Mouse (Mus musculus): ENCODE data around the gene Abcg4. TPM values are rescaled to one million over a fixed set of nuclear protein-coding genes. Genes with fewer than 3 reads are reported as not detected.
A peak's percentile ranks its signal among the peaks of the same experiment; 100 is the strongest.
"Not testable (repeated sequence)": the region's sequence is repeated elsewhere in the genome, so short reads cannot be mapped to it uniquely, and the experiment has no call there.

Gene Abcg4
- 2.9 and 5.7 TPM in 2 replicates for polyA plus RNA-seq (2014; fragmentation: Nextera tagmentation; extraction: Ambion mirVana)

DNA sequence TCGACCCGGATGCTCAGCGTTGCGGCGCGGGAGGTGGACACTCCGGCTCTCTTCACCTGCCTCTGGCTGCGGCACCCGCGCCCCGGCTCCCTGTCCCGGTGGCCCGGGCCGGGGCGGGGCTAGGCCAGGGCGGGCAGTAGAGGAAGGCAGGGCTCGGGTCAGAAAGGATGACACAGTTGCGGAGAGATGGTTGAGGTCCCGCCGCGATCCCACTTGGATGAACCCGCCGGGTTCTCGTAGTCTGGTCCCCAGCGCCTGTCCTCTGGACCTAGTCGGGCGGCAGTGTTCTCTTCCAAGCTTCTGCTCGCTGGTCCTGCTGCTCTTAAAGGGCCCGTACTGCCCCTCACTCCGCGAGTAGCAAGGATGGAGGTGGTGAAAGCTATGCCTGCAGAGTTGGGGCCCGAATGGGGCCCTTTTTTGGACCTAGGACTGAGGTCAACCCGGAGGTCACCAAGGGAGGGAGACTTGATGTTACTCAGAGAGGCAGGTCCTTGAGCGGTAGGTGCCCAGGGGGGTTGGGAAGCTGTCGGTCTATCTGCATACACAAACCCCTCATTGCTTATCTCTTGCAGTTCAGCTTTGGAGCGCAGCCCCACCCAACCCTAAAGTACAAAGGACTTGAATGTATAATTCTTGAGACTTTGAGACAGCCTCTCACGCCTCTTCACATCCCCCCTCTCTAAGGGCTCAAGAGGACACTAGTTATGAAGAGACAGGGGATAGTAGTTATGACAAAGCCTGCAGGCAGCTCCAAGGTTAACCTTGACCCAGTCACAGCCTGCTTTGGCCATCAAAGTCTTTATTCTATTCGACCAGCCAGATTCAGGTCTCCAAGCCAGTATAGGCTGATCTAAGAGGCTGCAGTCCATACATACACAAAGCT lies at the start of gene Abcg4:
TSS of gene Abcg4 (minus strand) at position 540 of the 883 bp plus-strand sequence.
- whole genome bisulfite sequencing: 1% methylated on average over 34 of the region's 38 CpGs
- peaks cover 2% of the 10 kb centered on the region; the same call in 1 of the 2 replicates for H3K36me3 ChIP-seq (ENCODE audit: control insufficient read depth, insufficient read depth, low read length)
- no peaks in the 10 kb centered on the region for H3K9me3 ChIP-seq (ENCODE audit: control insufficient read depth, low read length)
- peaks cover 7% of the 10 kb centered on the region for H3K4me1 ChIP-seq (replicated peaks; ENCODE audit: control insufficient read depth, insufficient read depth, low read length)
- peak within 1 kb of the TSS; percentile 60 for H3K4me3 ChIP-seq (ENCODE audit: low read depth, low read length)
- peak; percentile 69 for DNase-seq (ENCODE audit: low spot score)
- H3K27me3 ChIP-seq (ENCODE audit: control insufficient read depth, insufficient read depth, low read length): peaks cover 5% of the 10 kb centered on the region; the same call in 1 of the 2 replicates
- peak; percentile 68 for ATAC-seq (ENCODE audit: low FRiP score)
- H3K9ac ChIP-seq (ENCODE audit: low read depth, low read length): peak within 1 kb of the TSS; percentile 79
- peak within 1 kb of the TSS; percentile 56 for H3K27ac ChIP-seq (ENCODE audit: low read depth, low read length)
- peak within 1 kb of the TSS; percentile 92 for H3K4me2 ChIP-seq (replicated peaks; ENCODE audit: low read depth, low read length)

DNA sequence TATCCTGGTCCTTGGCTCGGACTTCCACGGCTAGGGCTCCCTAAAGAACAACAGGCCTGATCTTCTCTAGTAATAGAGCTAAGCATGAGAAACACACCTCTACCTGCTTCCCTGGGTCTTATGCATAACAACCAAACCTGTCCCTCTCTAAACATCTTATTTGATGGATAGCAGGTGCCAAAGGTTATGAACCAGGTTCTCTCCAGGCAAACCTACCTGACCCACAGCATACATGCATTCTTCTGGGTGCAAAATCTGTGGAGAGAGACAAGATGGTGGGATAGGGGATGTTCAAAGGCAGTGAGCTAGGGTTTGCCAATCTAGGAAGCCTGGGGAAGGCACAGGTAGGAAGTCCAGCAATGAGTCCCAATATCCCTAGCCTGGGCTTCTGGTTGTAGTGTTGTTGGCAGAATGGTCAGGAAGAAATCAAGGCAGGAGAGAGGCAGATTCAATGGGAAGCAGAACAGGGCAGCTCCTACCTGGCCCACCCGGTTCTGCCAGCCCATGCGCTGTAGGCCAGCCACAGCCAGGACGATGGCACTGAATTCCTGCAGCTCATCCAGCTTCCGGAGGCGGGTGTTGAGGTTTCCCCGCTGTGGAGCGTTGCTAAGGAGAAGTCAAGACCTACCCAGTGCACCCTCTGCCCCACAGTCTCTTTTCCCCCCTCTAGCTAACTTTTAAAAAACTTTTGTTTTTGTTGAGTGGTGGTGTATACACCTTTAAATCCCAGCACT lies 49.2 kb upstream of the Abcg4 start:
- Histone ChIP-seq H3K4me3 (ENCODE audit: low read depth, low read length) (peak overlapping the region; percentile 4; the same call in 1 of the 2 replicates), H3K4me1 (replicated peaks; ENCODE audit: control insufficient read depth, insufficient read depth, low read length) (peaks cover 4% of the 10 kb centered on the region; the same call in 1 of the 2 replicates), H3K9ac (ENCODE audit: low read depth, low read length) (no peak overlapping the region), H3K36me3 (ENCODE audit: control insufficient read depth, insufficient read depth, low read length) (peaks cover 8% of the 10 kb centered on the region), H3K9me3 (ENCODE audit: control insufficient read depth, low read length) (no peaks in the 10 kb centered on the region), H3K27ac (ENCODE audit: low read depth, low read length) (no peak overlapping the region), H3K4me2 (replicated peaks; ENCODE audit: low read depth, low read length) (peak overlapping the region; percentile 11; the same call in 1 of the 2 replicates), H3K27me3 (ENCODE audit: control insufficient read depth, insufficient read depth, low read length) (no peaks in the 10 kb centered on the region)
- ATAC-seq (ENCODE audit: low FRiP score) (no peak), DNase-seq (ENCODE audit: low spot score) (no peak)
- 65% methylated on average over 9 of the region's 9 CpGs for WGBS

DNA sequence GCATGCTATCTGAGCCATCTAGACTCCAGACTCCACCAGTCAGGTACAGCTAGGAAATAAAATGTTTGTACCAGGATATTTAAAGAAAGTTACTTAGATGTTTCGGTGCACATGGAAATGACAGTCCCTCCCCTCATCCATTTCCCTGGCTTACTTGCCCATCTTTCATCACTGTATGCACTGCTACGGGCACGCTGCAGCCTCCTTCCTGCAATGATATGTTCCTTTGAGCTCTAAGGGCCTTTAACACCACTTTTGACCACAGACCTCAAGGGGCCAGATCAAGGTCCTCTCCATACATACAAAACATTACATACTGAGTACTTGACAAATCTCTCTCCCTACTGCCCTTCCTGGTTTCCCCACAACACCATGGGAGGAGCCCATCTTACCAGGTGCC lies 48.5 kb upstream of the Abcg4 start:
- Histone ChIP-seq H3K9me3 (ENCODE audit: control insufficient read depth, low read length) (no peaks in the 10 kb centered on the region), H3K4me3 (ENCODE audit: low read depth, low read length) (peak overlapping the region; percentile 89), H3K27me3 (ENCODE audit: control insufficient read depth, insufficient read depth, low read length) (no peaks in the 10 kb centered on the region), H3K4me1 (replicated peaks; ENCODE audit: control insufficient read depth, insufficient read depth, low read length) (peaks cover 4% of the 10 kb centered on the region; the same call in 1 of the 2 replicates), H3K36me3 (ENCODE audit: control insufficient read depth, insufficient read depth, low read length) (peaks cover 11% of the 10 kb centered on the region), H3K27ac (ENCODE audit: low read depth, low read length) (no peak overlapping the region), H3K4me2 (replicated peaks; ENCODE audit: low read depth, low read length) (peak overlapping the region; percentile 78), H3K9ac (ENCODE audit: low read depth, low read length) (peak overlapping the region; percentile 52)
- ATAC-seq (ENCODE audit: low FRiP score) (no peak), DNase-seq (ENCODE audit: low spot score) (no peak)
- whole genome bisulfite sequencing: 75% methylated on average over 3 of the region's 3 CpGs

DNA sequence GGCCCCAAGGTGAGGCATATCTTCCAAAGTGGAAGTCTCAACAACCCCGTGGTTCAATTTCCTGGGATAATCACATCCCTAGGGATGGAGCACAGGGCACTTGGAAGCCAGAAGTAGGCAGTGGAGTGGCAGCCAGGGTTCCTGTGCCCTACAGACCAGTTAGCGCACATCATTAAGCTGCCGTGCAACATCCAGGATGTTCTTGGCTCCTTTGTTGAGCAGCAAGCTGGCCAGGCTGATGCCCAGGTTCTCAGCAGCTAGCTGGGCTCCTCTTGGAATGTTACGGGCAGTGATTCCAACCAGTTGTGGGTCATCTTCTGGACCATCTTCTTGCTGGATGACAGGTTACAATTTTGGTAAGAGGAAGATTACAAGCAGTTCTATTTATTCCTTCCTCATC lies 48.1 kb upstream of the Abcg4 start:
- H3K9ac ChIP-seq (ENCODE audit: low read depth, low read length): peak overlapping the region; percentile 52
- DNase-seq (ENCODE audit: low spot score); H3K27me3 ChIP-seq (ENCODE audit: control insufficient read depth, insufficient read depth, low read length); ATAC-seq (ENCODE audit: low FRiP score); H3K27ac ChIP-seq (ENCODE audit: low read depth, low read length); H3K9me3 ChIP-seq (ENCODE audit: control insufficient read depth, low read length); H3K4me1 ChIP-seq (replicated peaks; ENCODE audit: control insufficient read depth, insufficient read depth, low read length): not testable (repeated sequence)
- 35% methylated on average over 4 of the region's 4 CpGs for WGBS
- peaks cover 15% of the 10 kb centered on the region for H3K36me3 ChIP-seq (ENCODE audit: control insufficient read depth, insufficient read depth, low read length)
- peak overlapping the region; percentile 89 for H3K4me3 ChIP-seq (ENCODE audit: low read depth, low read length)
- peak overlapping the region; percentile 78 for H3K4me2 ChIP-seq (replicated peaks; ENCODE audit: low read depth, low read length)

DNA sequence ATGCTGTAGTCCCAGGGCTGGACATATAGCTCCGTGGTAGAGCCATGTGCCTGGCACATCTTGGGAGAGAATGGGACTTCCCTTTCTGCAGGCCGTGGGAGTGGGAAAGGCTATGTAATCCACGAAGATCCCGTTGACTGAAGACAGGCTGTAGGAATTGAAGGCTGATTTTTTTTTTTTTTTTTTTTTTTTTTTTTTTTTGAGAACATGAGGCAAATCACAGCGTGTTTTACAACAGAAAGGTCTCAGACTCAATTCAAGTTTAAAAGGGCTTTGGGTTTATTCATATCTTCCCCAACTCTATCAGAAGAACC lies 47.6 kb upstream of the Abcg4 start:
- Histone ChIP-seq H3K27ac (ENCODE audit: low read depth, low read length) (0 out of 2 replicates have a peak overlapping the region, but pooled peaks have one; percentile 95), H3K4me2 (replicated peaks; ENCODE audit: low read depth, low read length) (peak overlapping the region; percentile 78), H3K9ac (ENCODE audit: low read depth, low read length) (peak overlapping the region; percentile 99), H3K36me3 (ENCODE audit: control insufficient read depth, insufficient read depth, low read length) (peaks cover 15% of the 10 kb centered on the region), H3K4me1 (replicated peaks; ENCODE audit: control insufficient read depth, insufficient read depth, low read length) (peaks cover 4% of the 10 kb centered on the region; the same call in 1 of the 2 replicates), H3K27me3 (ENCODE audit: control insufficient read depth, insufficient read depth, low read length) (no peaks in the 10 kb centered on the region), H3K9me3 (ENCODE audit: control insufficient read depth, low read length) (no peaks in the 10 kb centered on the region), H3K4me3 (ENCODE audit: low read depth, low read length) (peak overlapping the region; percentile 89)
- ATAC-seq (ENCODE audit: low FRiP score) (no peak), DNase-seq (ENCODE audit: low spot score) (no peak)
- WGBS: 2% methylated on average over 5 of the region's 5 CpGs

DNA sequence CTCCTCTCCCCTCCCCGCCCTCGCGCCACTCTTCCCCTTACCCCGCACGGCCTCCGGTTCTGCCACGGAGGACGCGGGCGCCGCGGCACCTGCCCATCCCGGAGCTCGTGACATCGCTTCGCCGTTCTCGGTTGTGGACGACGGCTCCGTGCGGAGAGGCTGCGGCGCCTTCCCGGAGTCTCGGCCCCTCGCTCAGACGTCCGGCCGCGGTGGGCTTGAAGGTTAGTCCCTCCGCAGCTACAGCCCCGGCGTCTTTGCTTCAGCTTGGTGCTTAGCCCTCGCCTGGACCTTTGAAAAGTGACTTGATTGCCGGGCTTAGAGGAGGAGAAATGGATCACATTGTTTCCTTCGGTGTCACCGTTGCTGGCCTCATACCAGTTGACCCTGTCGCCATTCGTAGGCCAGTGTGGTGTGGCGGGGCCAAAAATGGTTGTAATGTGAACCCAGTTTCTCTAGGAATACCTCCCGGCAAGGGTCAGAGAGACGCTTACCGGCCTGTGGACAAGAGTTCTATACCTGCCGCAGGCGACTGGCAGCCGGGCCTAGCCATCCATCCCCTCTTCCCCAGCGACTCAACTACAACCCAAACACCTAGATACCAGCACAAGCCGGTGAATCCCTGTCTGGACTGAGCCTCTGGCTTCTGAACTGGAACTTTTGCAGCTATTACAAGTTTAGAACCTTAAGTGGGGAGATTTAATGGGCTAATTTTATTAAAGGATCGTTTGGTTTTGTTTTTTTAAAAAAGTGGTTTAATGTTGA lies 47.1 kb upstream of the Abcg4 start:
- Histone ChIP-seq H3K4me2 (replicated peaks; ENCODE audit: low read depth, low read length) (peak overlapping the region; percentile 78), H3K27me3 (ENCODE audit: control insufficient read depth, insufficient read depth, low read length) (no peaks in the 10 kb centered on the region), H3K27ac (ENCODE audit: low read depth, low read length) (peak overlapping the region; percentile 95), H3K36me3 (ENCODE audit: control insufficient read depth, insufficient read depth, low read length) (peaks cover 15% of the 10 kb centered on the region), H3K9me3 (ENCODE audit: control insufficient read depth, low read length) (no peaks in the 10 kb centered on the region), H3K9ac (ENCODE audit: low read depth, low read length) (peak overlapping the region; percentile 99), H3K4me1 (replicated peaks; ENCODE audit: control insufficient read depth, insufficient read depth, low read length) (peaks cover 4% of the 10 kb centered on the region; the same call in 1 of the 2 replicates), H3K4me3 (ENCODE audit: low read depth, low read length) (peak overlapping the region; percentile 89)
- no peak for ATAC-seq (ENCODE audit: low FRiP score)
- peak; percentile 70 for DNase-seq (ENCODE audit: low spot score)
- WGBS: under 1% methylated on average over 48 of the region's 50 CpGs

DNA sequence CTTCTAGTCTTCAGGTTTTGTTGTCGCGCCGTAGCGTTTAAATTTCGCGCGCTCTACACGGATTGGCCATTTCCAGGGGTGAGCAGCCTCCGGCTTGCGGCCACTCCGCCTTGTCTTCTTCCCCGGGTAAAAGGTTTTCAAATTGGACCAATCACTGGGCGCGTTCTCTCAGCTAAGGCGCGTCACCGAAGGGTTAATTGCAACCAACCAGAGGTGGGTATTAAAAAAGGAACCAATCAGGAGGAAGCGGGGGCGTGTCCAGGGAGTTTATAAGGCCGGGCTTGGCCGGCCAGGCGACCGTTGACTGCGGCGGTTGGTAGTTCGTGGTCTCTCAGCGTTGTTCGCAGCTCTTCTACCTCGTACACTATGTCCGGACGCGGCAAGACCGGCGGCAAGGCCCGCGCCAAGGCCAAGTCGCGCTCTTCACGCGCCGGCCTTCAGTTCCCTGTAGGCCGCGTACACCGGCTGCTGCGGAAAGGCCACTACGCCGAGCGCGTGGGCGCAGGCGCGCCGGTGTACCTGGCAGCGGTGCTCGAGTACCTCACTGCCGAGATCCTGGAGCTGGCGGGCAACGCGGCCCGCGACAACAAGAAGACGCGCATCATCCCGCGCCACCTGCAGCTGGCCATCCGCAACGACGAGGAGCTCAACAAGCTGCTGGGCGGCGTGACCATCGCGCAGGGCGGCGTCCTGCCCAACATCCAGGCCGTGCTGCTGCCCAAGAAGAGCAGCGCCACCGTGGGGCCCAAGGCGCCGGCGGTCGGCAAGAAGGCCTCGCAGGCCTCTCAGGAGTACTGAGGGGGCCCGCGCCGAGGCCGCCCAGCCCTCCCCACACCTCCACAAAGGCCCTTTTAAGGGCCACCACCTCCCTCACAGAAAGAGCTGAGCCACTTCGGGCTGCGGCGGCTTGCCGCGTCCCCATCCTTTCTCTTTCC lies 46.2 kb upstream of the Abcg4 start, which contains the start of gene H2afx:
TSS of gene H2afx (plus strand) at position 299 of the 935 bp plus-strand sequence.
- Histone ChIP-seq H3K4me2 (replicated peaks; ENCODE audit: low read depth, low read length) (peak within 1 kb of the TSS; percentile 78), H3K4me3 (ENCODE audit: low read depth, low read length) (peak within 1 kb of the TSS; percentile 89), H3K9me3 (ENCODE audit: control insufficient read depth, low read length) (no peaks in the 10 kb centered on the region), H3K4me1 (replicated peaks; ENCODE audit: control insufficient read depth, insufficient read depth, low read length) (peaks cover 4% of the 10 kb centered on the region; the same call in 1 of the 2 replicates), H3K27me3 (ENCODE audit: control insufficient read depth, insufficient read depth, low read length) (no peaks in the 10 kb centered on the region), H3K9ac (ENCODE audit: low read depth, low read length) (peak within 1 kb of the TSS; percentile 99), H3K36me3 (ENCODE audit: control insufficient read depth, insufficient read depth, low read length) (peaks cover 15% of the 10 kb centered on the region), H3K27ac (ENCODE audit: low read depth, low read length) (peak within 1 kb of the TSS; percentile 95)
- ATAC-seq (ENCODE audit: low FRiP score) (peak; percentile 97), DNase-seq (ENCODE audit: low spot score) (peak; percentile 97)
- WGBS: under 1% methylated on average over 91 of the region's 91 CpGs
